Mouse (Mus musculus) ES-E14 (cell line): ENCODE measurements around the gene Acod1.

Experiments
- CHD2 ChIP-seq: IDR thresholded peaks from 2 replicates; pipeline ENCODE4 v1.6.1; 2014; ENCODE audit warnings: mild to moderate bottlenecking, low read depth, low read length, inconsistent platforms
- HCFC1 ChIP-seq: IDR thresholded peaks from 2 replicates; pipeline ENCODE4 v1.6.1; 2012; ENCODE audit warnings: low read length, inconsistent platforms, borderline replicate concordance; ENCODE audit not compliant: insufficient read depth
- MAFK ChIP-seq: IDR thresholded peaks from 2 replicates; pipeline ENCODE4 v1.6.1; 2014; ENCODE audit warnings: mild to moderate bottlenecking, low read depth, low read length, inconsistent platforms; ENCODE audit not compliant: insufficient read depth
- ZC3H11A ChIP-seq: IDR thresholded peaks from 2 replicates; pipeline ENCODE4 v1.6.1; 2012; ENCODE audit warnings: low read depth, mild to moderate bottlenecking, inconsistent platforms, low read length, borderline replicate concordance
- ZNF384 ChIP-seq: IDR thresholded peaks from 2 replicates; pipeline ENCODE4 v1.6.1; 2012; ENCODE audit warnings: low read depth, low read length, inconsistent platforms

GRCm38 (mm10) chr14:103033271-103033823 is 13.4 kb upstream of the Acod1 start:
- no peak for TF ChIP-seq ZNF384
- no peak for TF ChIP-seq HCFC1
- TF ChIP-seq ZC3H11A = no peak
- no peak for TF ChIP-seq CHD2
- TF ChIP-seq MAFK = no peak
